Mouse (Mus musculus): Measurements from ENCODE around the gene Ehbp1.

GRCm38 (mm10) chr11:22235558-22235957, 106.5 kb downstream of the Ehbp1 start:
- TF ChIP-seq CTCF (IDR thresholded peaks at IDR 0.05; ENCODE audit: insufficient read depth, low read length) (no peak), POLR2A (IDR thresholded peaks at IDR 0.05; ENCODE audit: borderline replicate concordance, extremely low read depth, low read depth, low read length) (no peak)
